Mouse (Mus musculus) frontal cortex, postnatal 25 days (tissue): ENCODE results near the gene Dand5.

Experiments
- DNase-seq, 2 experiments: peaks; one replicate each; pipeline ENCODE4 v3.0.0; 2022; ENCODE audit warnings: low spot score in 2 of 2

The Dand5 gene

DNA sequence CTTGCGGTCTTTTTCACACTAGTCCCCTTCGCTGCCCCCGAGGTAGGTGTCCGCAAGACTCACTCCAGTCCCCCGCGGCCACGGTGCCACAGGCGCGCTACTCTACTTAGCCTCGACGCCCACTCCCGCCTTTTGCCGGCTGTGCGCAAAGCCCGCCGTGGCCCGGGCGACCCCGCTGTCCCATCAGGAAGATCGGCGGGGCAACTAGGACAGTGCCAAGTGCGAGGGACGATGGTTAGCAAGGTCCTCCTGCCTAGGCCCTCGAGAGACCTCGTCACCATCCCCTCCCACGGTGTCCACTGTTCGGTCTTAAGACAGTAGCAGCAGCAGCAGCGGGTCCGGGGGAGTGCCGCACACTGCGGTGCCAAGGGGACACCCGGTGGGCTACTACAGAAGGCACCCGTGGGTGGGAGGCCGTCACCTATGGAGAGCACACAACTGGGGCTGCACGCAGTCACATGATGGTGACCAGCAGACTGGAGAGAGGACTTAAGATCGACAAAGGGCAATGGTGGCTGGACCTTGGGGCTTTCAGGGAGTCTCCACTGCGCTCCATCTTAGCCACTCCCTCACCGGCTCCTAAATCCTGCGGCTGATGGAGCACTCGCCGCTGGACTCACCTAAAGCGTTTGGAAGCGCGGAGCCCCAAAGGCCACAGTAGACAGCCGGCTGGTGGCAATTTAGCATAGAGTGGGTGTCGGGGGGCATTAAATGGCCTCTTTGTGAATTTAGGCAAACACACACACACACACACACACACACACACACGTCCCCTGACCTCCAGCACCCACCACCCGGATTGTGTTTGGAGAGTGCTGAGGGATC, 37.7 kb downstream of the Dand5 start:
- DNase-seq, result peak in 1 of 2 experiments; percentile 14

DNA sequence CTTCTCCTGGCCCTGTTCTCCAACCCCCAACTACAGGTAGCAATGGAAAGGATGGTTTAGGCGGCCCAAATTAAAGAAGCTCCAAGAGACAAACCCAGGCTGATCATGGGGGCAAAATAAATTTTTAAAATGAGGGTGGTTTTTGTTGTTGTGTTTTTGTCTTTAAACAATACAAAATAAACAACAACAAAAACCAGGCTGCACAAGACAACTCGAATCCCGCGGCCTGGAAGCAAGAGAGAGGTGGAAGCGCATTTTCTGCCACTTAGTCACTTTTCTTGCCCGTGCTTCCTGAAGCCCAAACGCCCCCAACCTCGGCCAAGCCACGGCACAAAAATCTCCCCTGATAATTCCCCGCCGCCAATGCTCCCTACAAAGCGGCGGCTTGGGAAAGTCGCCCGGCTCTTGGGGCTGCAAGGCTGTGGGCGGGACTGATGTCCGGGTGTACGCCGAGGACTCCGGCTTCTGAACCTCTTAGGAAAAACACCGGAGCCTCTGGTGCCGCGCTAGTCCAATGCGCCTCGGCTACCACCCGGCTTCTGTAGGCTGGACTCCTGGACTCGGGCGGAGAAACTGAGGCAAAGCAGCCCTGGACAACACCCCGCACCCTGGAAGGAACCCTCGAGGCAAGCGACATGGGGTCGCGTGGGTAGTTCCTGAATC, 38.6 kb downstream of the Dand5 start:
- DNase-seq, result peak in 1 of 2 experiments; percentile 13

DNA sequence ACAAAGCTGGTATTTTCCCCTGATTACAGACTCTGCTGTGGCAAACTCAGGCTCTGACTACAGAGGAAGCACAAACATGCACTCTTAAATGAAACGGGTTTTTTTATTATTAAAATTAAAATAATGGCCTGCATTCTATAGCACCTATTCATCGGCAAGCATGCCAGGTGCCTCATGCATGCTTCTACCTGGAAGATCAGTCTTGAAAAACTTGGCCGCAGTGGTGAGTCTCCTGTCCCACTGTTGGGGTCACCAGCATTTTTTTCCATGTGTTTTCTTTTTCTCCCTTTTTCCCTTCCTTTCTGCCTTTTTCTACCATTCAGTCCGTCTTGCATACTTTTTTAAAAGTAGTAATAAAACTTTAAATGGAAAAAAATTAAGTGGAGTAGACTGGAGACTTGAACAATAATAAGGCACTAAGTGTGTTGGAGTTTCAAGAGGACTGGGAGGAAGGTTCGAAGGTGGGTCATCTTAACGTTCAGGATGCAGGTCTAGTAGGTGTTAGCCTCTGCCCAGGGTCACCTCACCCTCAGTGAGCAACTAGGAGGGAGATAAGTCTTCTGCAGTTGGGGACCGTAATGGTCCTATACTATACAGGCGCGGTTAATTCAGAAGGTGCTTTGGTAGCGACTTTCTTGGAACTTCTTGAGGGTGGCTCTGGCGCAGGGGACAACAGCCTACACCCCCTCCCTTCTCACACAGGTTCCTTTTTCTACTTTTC, 39.3 kb downstream of the Dand5 start:
- no peak for DNase-seq

DNA sequence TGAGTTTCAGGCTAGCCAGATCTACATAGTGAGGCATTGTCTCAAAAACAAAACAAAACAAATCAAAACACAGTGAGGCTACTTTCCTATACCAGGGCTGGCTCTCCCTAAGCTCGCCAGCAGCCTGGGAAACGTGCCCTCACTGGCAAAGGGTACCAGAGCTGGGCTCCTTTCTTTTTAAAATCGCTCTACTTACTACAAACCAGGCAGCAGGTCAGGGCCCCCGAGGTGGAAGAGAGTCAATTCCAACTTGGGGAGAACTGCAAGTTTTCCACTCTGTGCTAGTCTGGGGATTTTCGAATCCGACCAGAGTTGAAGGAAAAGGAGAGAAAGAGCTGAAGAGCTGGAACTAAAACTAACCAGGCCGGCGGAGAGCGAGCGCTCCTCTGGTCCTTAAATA, 39.9 kb downstream of the Dand5 start:
- DNase-seq, result no peak

DNA sequence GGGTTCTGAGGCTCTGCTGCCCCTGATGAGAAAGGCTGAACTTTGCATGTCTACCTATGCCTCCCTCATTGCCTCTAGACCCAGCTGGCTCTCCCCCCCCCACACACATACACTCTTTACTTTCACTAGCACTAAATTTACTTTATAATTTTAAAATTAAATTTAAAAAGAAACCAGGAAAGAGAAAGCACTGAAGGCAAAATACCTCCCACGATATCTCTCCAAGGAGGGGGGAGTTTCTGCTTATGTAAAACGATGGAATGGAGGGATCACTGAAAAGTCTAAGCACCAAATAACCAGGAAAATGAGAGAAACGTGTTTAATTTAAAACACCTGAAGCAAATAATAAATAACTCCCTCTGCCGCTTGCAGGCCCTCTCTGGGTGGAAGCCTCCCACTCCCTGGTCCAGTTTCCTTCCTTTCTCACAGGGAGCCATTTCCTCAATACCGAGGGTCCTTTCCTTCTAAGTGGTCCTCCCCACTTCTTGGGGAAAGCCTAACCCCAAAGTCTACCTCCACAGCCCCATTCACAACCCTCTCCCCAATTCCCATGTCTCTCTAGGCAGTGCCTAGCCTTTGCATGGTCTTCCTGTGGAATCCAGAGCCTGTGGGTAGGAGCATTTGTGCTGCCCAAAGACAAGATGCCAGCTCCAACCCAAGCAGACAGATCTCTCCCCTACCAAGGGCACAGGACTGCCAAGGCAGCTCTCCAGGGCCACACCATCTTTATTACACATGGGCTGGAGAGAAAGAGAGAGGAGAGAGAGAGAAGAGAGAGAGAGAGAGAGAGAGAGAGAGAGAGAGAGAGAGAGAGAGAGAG, 40.7 kb downstream of the Dand5 start:
- no peak for DNase-seq

- no peak for DNase-seq
These were observed 41.5 kb downstream of the Dand5 start for GRCm38 (mm10) chr8:84780949-84781680.

DNA sequence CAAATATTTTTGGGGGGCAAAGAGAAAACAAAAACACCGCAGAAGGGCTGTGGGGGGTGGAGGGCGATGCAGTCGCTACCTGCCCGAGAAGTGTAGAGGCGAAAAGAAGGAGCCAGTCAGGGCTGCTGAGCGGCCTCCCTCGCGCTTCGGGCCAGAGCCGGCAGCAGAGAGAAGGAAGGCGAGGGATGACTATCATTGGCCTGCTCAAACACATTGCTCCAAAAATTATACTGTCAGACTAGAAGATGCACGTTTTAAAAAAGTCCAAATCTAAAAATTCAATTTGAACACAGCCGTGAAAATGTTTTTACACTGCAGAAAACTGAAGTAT, 42.4 kb downstream of the Dand5 start:
- DNase-seq, result no peak

- DNase-seq, result no peak
These were observed 43.0 kb downstream of the Dand5 start for GRCm38 (mm10) chr8:84779519-84780224.

DNA sequence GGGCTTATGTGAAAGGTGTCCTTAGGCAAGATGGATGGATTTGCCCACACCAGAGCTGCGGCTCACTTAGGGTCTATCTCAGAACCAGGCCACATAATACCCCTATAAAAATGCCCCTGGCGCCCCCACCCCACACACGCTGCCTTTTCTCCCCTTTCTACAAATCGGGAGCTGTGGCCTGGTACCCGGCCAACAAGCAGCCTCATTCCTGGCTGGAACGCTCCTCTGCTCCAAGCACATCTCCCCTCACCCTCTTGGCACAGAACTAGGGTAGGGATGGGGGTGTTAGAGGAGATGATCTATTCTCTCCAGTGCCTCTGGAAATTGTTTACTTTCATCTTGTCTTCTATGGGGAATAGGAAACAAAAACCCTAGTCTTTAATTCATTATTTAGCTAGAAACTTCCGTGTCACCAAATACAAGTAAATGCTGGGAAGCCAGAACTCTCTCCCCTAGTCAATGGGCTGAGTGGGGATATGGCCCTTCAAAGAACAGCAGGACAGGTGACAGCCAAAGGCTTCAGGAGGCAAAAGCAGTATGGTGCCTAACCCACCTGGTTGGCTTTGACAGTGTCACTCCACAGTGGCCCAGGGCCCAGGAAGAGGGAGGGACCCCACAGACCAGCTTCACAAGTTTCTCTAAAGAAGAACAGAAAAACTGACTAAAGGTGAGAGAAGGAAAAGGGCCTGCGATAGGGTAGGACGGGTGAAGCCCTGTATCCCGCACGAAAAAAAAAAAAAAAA, 43.8 kb downstream of the Dand5 start:
- DNase-seq, result no peak

- DNase-seq, result no peak
These were observed 44.6 kb downstream of the Dand5 start for GRCm38 (mm10) chr8:84777899-84778637.

DNA sequence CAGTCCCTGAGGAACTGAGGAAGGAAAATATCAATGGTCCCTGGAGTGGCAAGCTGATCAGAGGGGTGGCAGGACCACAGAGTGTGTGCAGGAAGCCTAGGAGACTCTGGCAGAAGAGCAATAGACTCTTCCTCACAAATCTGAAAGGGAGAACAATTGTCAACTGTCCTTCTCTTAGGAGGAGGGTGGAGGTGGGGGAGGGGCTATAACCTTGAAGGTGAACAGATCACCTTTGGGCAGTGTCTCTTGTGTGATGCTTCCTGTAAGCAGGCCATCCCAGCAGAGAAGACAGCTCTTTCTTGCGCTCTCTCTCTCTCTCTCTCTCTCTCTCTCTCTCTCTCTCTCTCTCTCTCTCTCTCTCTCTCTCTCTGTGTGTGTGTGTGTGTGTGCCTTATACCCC, 46.1 kb downstream of the Dand5 start:
- no peak for DNase-seq

- DNase-seq, result no peak
These were observed 47.0 kb downstream of the Dand5 start for GRCm38 (mm10) chr8:84775621-84776113.

- no peak for DNase-seq
These were observed 47.5 kb downstream of the Dand5 start for GRCm38 (mm10) chr8:84775105-84775591.

- no peak for DNase-seq
These were observed 48.1 kb downstream of the Dand5 start for GRCm38 (mm10) chr8:84774473-84774911.

DNA sequence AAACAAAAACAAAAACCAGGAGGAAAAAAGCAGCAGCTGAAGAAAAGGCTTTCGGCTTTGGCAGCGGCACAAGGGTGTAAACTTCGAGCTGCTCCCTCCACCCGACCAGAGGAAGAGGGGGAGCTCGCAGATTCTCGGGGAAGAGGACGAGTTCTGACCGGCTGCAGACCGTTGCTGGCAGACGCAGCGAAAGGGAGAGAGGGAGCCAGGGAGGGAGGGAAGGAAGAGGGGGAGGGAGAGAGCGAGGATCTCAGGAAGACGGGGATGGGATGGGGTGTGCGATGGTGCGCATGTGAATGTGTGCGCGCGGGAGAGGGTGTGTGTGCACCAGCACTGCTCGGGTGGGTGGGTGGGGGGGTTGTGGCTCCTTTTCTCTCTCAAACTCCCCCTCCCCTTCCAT, 48.8 kb downstream of the Dand5 start:
- no peak for DNase-seq

DNA sequence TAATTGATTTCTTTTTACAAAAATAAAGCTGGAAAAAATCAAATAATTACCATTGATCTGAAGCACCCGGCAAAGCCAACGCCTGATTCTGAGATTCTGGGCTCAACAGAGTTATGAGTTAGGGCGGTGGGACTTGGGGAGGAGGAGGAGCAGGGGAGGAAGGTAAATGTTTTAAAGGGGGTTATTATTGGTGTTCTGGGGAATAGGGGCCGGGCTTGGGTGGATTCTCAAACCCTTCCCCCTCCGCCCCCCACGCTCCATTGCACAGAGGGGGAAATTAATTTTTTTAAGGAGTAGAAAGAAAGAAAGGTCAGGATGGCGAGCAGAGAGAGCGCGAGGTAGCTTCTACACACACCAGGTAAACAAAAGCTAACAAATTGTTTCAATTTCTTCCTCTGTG, 49.3 kb downstream of the Dand5 start:
- no peak for DNase-seq

DNA sequence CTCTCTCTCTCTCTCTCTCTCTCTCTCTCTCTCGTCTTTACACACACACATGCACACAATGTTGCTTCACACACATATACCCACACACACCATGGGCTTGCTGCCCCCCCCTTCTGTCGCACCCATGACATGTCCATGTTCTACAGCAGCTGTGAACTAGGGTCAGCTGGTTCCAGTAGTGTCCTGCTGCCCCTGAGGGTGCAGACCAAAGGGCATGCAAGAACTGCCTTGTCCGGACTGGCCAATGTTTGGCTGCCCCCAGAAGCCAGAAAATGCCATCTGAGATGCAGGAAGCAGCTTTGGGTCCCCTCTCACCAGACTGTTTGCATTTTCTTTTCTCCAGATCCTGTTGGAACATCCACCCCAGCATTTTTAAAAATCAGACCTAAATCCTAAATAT, 50.0 kb downstream of the Dand5 start:
- no peak for DNase-seq

GRCm38 (mm10) chr8:84771941-84772378, 50.7 kb downstream of the Dand5 start:
- no peak for DNase-seq
